Mouse (Mus musculus) lung, adult 2 months (tissue): ENCODE results near the gene Abca17.

Experiments used
- CTCF ChIP-seq: fragments of 200-500 bp; IDR thresholded peaks from 2 replicates; pipeline ENCODE4 v1.5.1; 2011; ENCODE audit warnings: mild to moderate bottlenecking, low read length, control low read depth; ENCODE audit not compliant: insufficient read depth
- POLR2A ChIP-seq: fragments of 200-500 bp; IDR thresholded peaks from 2 replicates; pipeline ENCODE4 v1.6.1; 2011; ENCODE audit warnings: low read depth, mild to moderate bottlenecking, control low read depth, low read length, borderline replicate concordance; ENCODE audit errors: extremely low read depth

GRCm38 (mm10) chr17:24344672-24345071, 6.2 kb downstream of the Abca17 start:
- TF ChIP-seq CTCF (no peak), POLR2A (no peak)
